Mouse (Mus musculus): Measurements from ENCODE around the gene 4930402F06Rik. TPM values are rescaled to one million over a fixed set of nuclear protein-coding genes. Genes with fewer than 3 reads are reported as not detected.

The 4930402F06Rik gene
- polyA plus RNA-seq, 1 experiment from 2014 or later, result not detected

GRCm38 (mm10) chr2:35411640-35412190 lies 14.7 kb upstream of the 4930402F06Rik start:
- Histone ChIP-seq H3K27me3 (ENCODE audit: control insufficient read depth, insufficient read depth, low read length) (no peaks in the 10 kb centered on the region), H3K4me1 (ENCODE audit: control insufficient read depth, insufficient read depth, low read length) (peaks cover 12% of the 10 kb centered on the region; the same call in 1 of the 2 replicates), H3K4me2 (no peak overlapping the region), H3K9me3 (replicated peaks; ENCODE audit: control insufficient read depth, low read length) (no peaks in the 10 kb centered on the region), H3K27ac (ENCODE audit: low read depth, low read length) (no peak overlapping the region), H3K36me3 (ENCODE audit: control insufficient read depth, insufficient read depth, low read length) (no peaks in the 10 kb centered on the region), H3K4me3 (ENCODE audit: low read depth, low read length) (no peak overlapping the region), H3K9ac (ENCODE audit: low read depth, low read length) (no peak overlapping the region)
- ATAC-seq (replicated peaks; ENCODE audit: insufficient number of reproducible peaks, low FRiP score, low TSS enrichment), result no peak
- WGBS (ENCODE audit: insufficient replicate concordance), result 59% methylated on average over 10 of the region's 10 CpGs

- Histone ChIP-seq H3K27ac (ENCODE audit: low read depth, low read length) (no peak overlapping the region), H3K4me2 (no peak overlapping the region), H3K9ac (ENCODE audit: low read depth, low read length) (no peak overlapping the region), H3K36me3 (ENCODE audit: control insufficient read depth, insufficient read depth, low read length) (no peaks in the 10 kb centered on the region), H3K27me3 (ENCODE audit: control insufficient read depth, insufficient read depth, low read length) (no peaks in the 10 kb centered on the region), H3K4me1 (ENCODE audit: control insufficient read depth, insufficient read depth, low read length) (peaks cover 12% of the 10 kb centered on the region; the same call in 1 of the 2 replicates), H3K4me3 (ENCODE audit: low read depth, low read length) (no peak overlapping the region), H3K9me3 (replicated peaks; ENCODE audit: control insufficient read depth, low read length) (no peaks in the 10 kb centered on the region)
- WGBS (ENCODE audit: insufficient replicate concordance), result 78% methylated on average over 6 of the region's 6 CpGs
- ATAC-seq (replicated peaks; ENCODE audit: insufficient number of reproducible peaks, low FRiP score, low TSS enrichment), result no peak
Observed at GRCm38 (mm10) chr2:35409466-35409865, 12.5 kb upstream of the 4930402F06Rik start.

- no peak overlapping the region for H3K9ac ChIP-seq (ENCODE audit: low read depth, low read length)
- no peaks in the 10 kb centered on the region for H3K27me3 ChIP-seq (ENCODE audit: control insufficient read depth, insufficient read depth, low read length)
- ATAC-seq (replicated peaks; ENCODE audit: insufficient number of reproducible peaks, low FRiP score, low TSS enrichment), result no peak
- H3K9me3 ChIP-seq (replicated peaks; ENCODE audit: control insufficient read depth, low read length), result no peaks in the 10 kb centered on the region
- 52% methylated on average over 5 of the region's 5 CpGs for WGBS (ENCODE audit: insufficient replicate concordance)
- no peaks in the 10 kb centered on the region for H3K36me3 ChIP-seq (ENCODE audit: control insufficient read depth, insufficient read depth, low read length)
- peaks cover 7% of the 10 kb centered on the region; the same call in 1 of the 2 replicates for H3K4me1 ChIP-seq (ENCODE audit: control insufficient read depth, insufficient read depth, low read length)
- H3K4me3 ChIP-seq (ENCODE audit: low read depth, low read length), result no peak overlapping the region
- peak overlapping the region; percentile 32; the same call in 1 of the 2 replicates for H3K27ac ChIP-seq (ENCODE audit: low read depth, low read length)
- no peak overlapping the region for H3K4me2 ChIP-seq
Observed at GRCm38 (mm10) chr2:35408409-35409110, 11.6 kb upstream of the 4930402F06Rik start.

GRCm38 (mm10) chr2:35407878-35408277 lies 10.9 kb upstream of the 4930402F06Rik start:
- H3K4me2 ChIP-seq, result no peak overlapping the region
- H3K27ac ChIP-seq (ENCODE audit: low read depth, low read length), result no peak overlapping the region
- no peaks in the 10 kb centered on the region for H3K27me3 ChIP-seq (ENCODE audit: control insufficient read depth, insufficient read depth, low read length)
- no peak overlapping the region for H3K9ac ChIP-seq (ENCODE audit: low read depth, low read length)
- H3K4me1 ChIP-seq (ENCODE audit: control insufficient read depth, insufficient read depth, low read length), result 0 out of 2 replicates have a peak, but pooled peaks cover 7% of the 10 kb centered on the region
- no peak for ATAC-seq (replicated peaks; ENCODE audit: insufficient number of reproducible peaks, low FRiP score, low TSS enrichment)
- no peaks in the 10 kb centered on the region for H3K36me3 ChIP-seq (ENCODE audit: control insufficient read depth, insufficient read depth, low read length)
- no peaks in the 10 kb centered on the region for H3K9me3 ChIP-seq (replicated peaks; ENCODE audit: control insufficient read depth, low read length)
- no peak overlapping the region for H3K4me3 ChIP-seq (ENCODE audit: low read depth, low read length)
- 66% methylated on average over 7 of the region's 7 CpGs for WGBS (ENCODE audit: insufficient replicate concordance)

- no peaks in the 10 kb centered on the region for H3K9me3 ChIP-seq (replicated peaks; ENCODE audit: control insufficient read depth, low read length)
- H3K4me3 ChIP-seq (ENCODE audit: low read depth, low read length), result no peak overlapping the region
- no peaks in the 10 kb centered on the region for H3K27me3 ChIP-seq (ENCODE audit: control insufficient read depth, insufficient read depth, low read length)
- H3K36me3 ChIP-seq (ENCODE audit: control insufficient read depth, insufficient read depth, low read length), result no peaks in the 10 kb centered on the region
- no peak overlapping the region for H3K9ac ChIP-seq (ENCODE audit: low read depth, low read length)
- no peak overlapping the region for H3K4me2 ChIP-seq
- no peak overlapping the region for H3K27ac ChIP-seq (ENCODE audit: low read depth, low read length)
- H3K4me1 ChIP-seq (ENCODE audit: control insufficient read depth, insufficient read depth, low read length), result 0 out of 2 replicates have a peak, but pooled peaks cover 7% of the 10 kb centered on the region
- ATAC-seq (replicated peaks; ENCODE audit: insufficient number of reproducible peaks, low FRiP score, low TSS enrichment), result no peak
- 91% methylated on average over 6 of the region's 6 CpGs for WGBS (ENCODE audit: insufficient replicate concordance)
Observed at GRCm38 (mm10) chr2:35407266-35407665, 10.3 kb upstream of the 4930402F06Rik start.

- ATAC-seq (replicated peaks; ENCODE audit: insufficient number of reproducible peaks, low FRiP score, low TSS enrichment), result no peak
- Histone ChIP-seq H3K9me3 (replicated peaks; ENCODE audit: control insufficient read depth, low read length) (no peaks in the 10 kb centered on the region), H3K4me1 (ENCODE audit: control insufficient read depth, insufficient read depth, low read length) (0 out of 2 replicates have a peak, but pooled peaks cover 7% of the 10 kb centered on the region), H3K9ac (ENCODE audit: low read depth, low read length) (no peak overlapping the region), H3K4me3 (ENCODE audit: low read depth, low read length) (no peak overlapping the region), H3K36me3 (ENCODE audit: control insufficient read depth, insufficient read depth, low read length) (no peaks in the 10 kb centered on the region), H3K4me2 (no peak overlapping the region), H3K27me3 (ENCODE audit: control insufficient read depth, insufficient read depth, low read length) (no peaks in the 10 kb centered on the region), H3K27ac (ENCODE audit: low read depth, low read length) (no peak overlapping the region)
- WGBS (ENCODE audit: insufficient replicate concordance), result 80% methylated on average over 1 of the region's 1 CpGs
Observed at GRCm38 (mm10) chr2:35406611-35407010, 9.6 kb upstream of the 4930402F06Rik start.

- Histone ChIP-seq H3K9me3 (replicated peaks; ENCODE audit: control insufficient read depth, low read length) (no peaks in the 10 kb centered on the region), H3K9ac (ENCODE audit: low read depth, low read length) (no peak overlapping the region), H3K4me2 (no peak overlapping the region), H3K27me3 (ENCODE audit: control insufficient read depth, insufficient read depth, low read length) (no peaks in the 10 kb centered on the region), H3K4me3 (ENCODE audit: low read depth, low read length) (no peak overlapping the region), H3K27ac (ENCODE audit: low read depth, low read length) (no peak overlapping the region), H3K4me1 (ENCODE audit: control insufficient read depth, insufficient read depth, low read length) (no peaks in the 10 kb centered on the region), H3K36me3 (ENCODE audit: control insufficient read depth, insufficient read depth, low read length) (no peaks in the 10 kb centered on the region)
- ATAC-seq (replicated peaks; ENCODE audit: insufficient number of reproducible peaks, low FRiP score, low TSS enrichment), result no peak
- 90% methylated on average over 16 of the region's 16 CpGs for WGBS (ENCODE audit: insufficient replicate concordance)
Observed at GRCm38 (mm10) chr2:35402391-35402790, 5.4 kb upstream of the 4930402F06Rik start.

GRCm38 (mm10) chr2:35400739-35401138 lies 3.8 kb upstream of the 4930402F06Rik start:
- Histone ChIP-seq H3K9me3 (replicated peaks; ENCODE audit: control insufficient read depth, low read length) (no peaks in the 10 kb centered on the region), H3K27ac (ENCODE audit: low read depth, low read length) (no peak overlapping the region), H3K4me3 (ENCODE audit: low read depth, low read length) (no peak overlapping the region), H3K27me3 (ENCODE audit: control insufficient read depth, insufficient read depth, low read length) (no peaks in the 10 kb centered on the region), H3K4me2 (no peak overlapping the region), H3K9ac (ENCODE audit: low read depth, low read length) (no peak overlapping the region), H3K36me3 (ENCODE audit: control insufficient read depth, insufficient read depth, low read length) (no peaks in the 10 kb centered on the region), H3K4me1 (ENCODE audit: control insufficient read depth, insufficient read depth, low read length) (no peaks in the 10 kb centered on the region)
- no peak for ATAC-seq (replicated peaks; ENCODE audit: insufficient number of reproducible peaks, low FRiP score, low TSS enrichment)
- 85% methylated on average over 7 of the region's 7 CpGs for WGBS (ENCODE audit: insufficient replicate concordance)

Measured in heart, embryonic 11.5 days (tissue).